Mouse (Mus musculus): ENCODE measurements around the gene Oosp2. TPM values are rescaled to one million over a fixed set of nuclear protein-coding genes. Genes with fewer than 3 reads are reported as not detected.

Oosp2 gene
- polyA plus RNA-seq, 1 experiment from 2014 or later = not detected

GRCm38 (mm10) chr19:11614805-11615204, 45.6 kb downstream of the Oosp2 start:
- Histone ChIP-seq H3K27me3 (replicated peaks; ENCODE audit: control insufficient read depth, insufficient read depth, low read length) (no peaks in the 10 kb centered on the region), H3K27ac (replicated peaks; ENCODE audit: low read depth, low read length) (no peak overlapping the region), H3K4me3 (ENCODE audit: low read depth, low read length) (no peak overlapping the region), H3K36me3 (ENCODE audit: control insufficient read depth, insufficient read depth, low read length) (no peaks in the 10 kb centered on the region), H3K4me1 (ENCODE audit: control insufficient read depth, insufficient read depth, low read length) (no peaks in the 10 kb centered on the region), H3K4me2 (ENCODE audit: low read depth, low read length) (no peak overlapping the region), H3K9me3 (ENCODE audit: control insufficient read depth, low read length) (no peaks in the 10 kb centered on the region), H3K9ac (ENCODE audit: low read depth, low read length) (no peak overlapping the region)
- 64% methylated on average over 2 of the region's 2 CpGs for WGBS
- DNase-seq (ENCODE audit: low spot score) (no peak), ATAC-seq (ENCODE audit: low read depth) (no peak)

- H3K27me3 ChIP-seq (replicated peaks; ENCODE audit: control insufficient read depth, insufficient read depth, low read length) = no peaks in the 10 kb centered on the region
- no peak for DNase-seq (ENCODE audit: low spot score)
- H3K4me3 ChIP-seq (ENCODE audit: low read depth, low read length) = no peak overlapping the region
- H3K9me3 ChIP-seq (ENCODE audit: control insufficient read depth, low read length) = no peaks in the 10 kb centered on the region
- 69% methylated on average over 8 of the region's 8 CpGs for WGBS
- H3K27ac ChIP-seq (replicated peaks; ENCODE audit: low read depth, low read length) = no peak overlapping the region
- no peaks in the 10 kb centered on the region for H3K36me3 ChIP-seq (ENCODE audit: control insufficient read depth, insufficient read depth, low read length)
- no peaks in the 10 kb centered on the region for H3K4me1 ChIP-seq (ENCODE audit: control insufficient read depth, insufficient read depth, low read length)
- ATAC-seq (ENCODE audit: low read depth) = no peak
- no peak overlapping the region for H3K9ac ChIP-seq (ENCODE audit: low read depth, low read length)
- no peak overlapping the region for H3K4me2 ChIP-seq (ENCODE audit: low read depth, low read length)
Observed at GRCm38 (mm10) chr19:11613776-11614443, 46.4 kb downstream of the Oosp2 start.

GRCm38 (mm10) chr19:11613084-11613483, 47.3 kb downstream of the Oosp2 start:
- Histone ChIP-seq H3K4me1 (ENCODE audit: control insufficient read depth, insufficient read depth, low read length) (no peaks in the 10 kb centered on the region), H3K36me3 (ENCODE audit: control insufficient read depth, insufficient read depth, low read length) (no peaks in the 10 kb centered on the region), H3K27me3 (replicated peaks; ENCODE audit: control insufficient read depth, insufficient read depth, low read length) (no peaks in the 10 kb centered on the region), H3K27ac (replicated peaks; ENCODE audit: low read depth, low read length) (no peak overlapping the region), H3K4me3 (ENCODE audit: low read depth, low read length) (no peak overlapping the region), H3K9me3 (ENCODE audit: control insufficient read depth, low read length) (no peaks in the 10 kb centered on the region), H3K9ac (ENCODE audit: low read depth, low read length) (no peak overlapping the region), H3K4me2 (ENCODE audit: low read depth, low read length) (no peak overlapping the region)
- DNase-seq (ENCODE audit: low spot score) = no peak
- ATAC-seq (ENCODE audit: low read depth) = no peak
- 89% methylated on average over 1 of the region's 1 CpGs for WGBS

DNA sequence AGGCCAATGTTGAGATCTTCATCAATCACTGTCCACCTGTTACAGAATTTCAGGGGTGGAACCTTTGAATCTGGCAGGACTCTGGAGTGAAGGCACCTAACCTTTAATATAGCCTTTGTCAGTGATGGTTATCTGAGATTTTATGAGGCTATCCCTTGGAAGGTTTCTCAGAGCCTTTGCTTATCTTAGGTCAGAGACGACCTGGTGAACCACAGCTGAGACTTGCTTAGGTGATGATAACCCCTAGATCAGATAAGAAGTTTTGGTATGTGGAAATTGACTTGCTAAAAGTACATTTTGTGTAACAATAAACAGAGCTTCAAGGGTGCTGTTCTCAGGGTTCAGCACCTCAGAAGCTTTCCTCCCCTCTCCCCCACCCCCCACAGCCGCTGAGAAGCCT, 48.1 kb downstream of the Oosp2 start:
- no peak overlapping the region for H3K4me2 ChIP-seq (ENCODE audit: low read depth, low read length)
- DNase-seq (ENCODE audit: low spot score) (no peak), ATAC-seq (ENCODE audit: low read depth) (no peak)
- H3K9ac ChIP-seq (ENCODE audit: low read depth, low read length) = no peak overlapping the region
- H3K4me1 ChIP-seq (ENCODE audit: control insufficient read depth, insufficient read depth, low read length) = no peaks in the 10 kb centered on the region
- H3K36me3 ChIP-seq (ENCODE audit: control insufficient read depth, insufficient read depth, low read length) = no peaks in the 10 kb centered on the region
- H3K27me3 ChIP-seq (replicated peaks; ENCODE audit: control insufficient read depth, insufficient read depth, low read length) = no peaks in the 10 kb centered on the region
- WGBS = 48% methylated on average over 2 of the region's 2 CpGs
- H3K27ac ChIP-seq (replicated peaks; ENCODE audit: low read depth, low read length) = no peak overlapping the region
- no peaks in the 10 kb centered on the region for H3K9me3 ChIP-seq (ENCODE audit: control insufficient read depth, low read length)
- no peak overlapping the region for H3K4me3 ChIP-seq (ENCODE audit: low read depth, low read length)

GRCm38 (mm10) chr19:11611541-11611945, 48.8 kb downstream of the Oosp2 start:
- Histone ChIP-seq H3K4me3 (ENCODE audit: low read depth, low read length) (no peak overlapping the region), H3K4me2 (ENCODE audit: low read depth, low read length) (no peak overlapping the region), H3K36me3 (ENCODE audit: control insufficient read depth, insufficient read depth, low read length) (no peaks in the 10 kb centered on the region), H3K9me3 (ENCODE audit: control insufficient read depth, low read length) (no peaks in the 10 kb centered on the region), H3K27ac (replicated peaks; ENCODE audit: low read depth, low read length) (no peak overlapping the region), H3K4me1 (ENCODE audit: control insufficient read depth, insufficient read depth, low read length) (no peaks in the 10 kb centered on the region), H3K9ac (ENCODE audit: low read depth, low read length) (no peak overlapping the region), H3K27me3 (replicated peaks; ENCODE audit: control insufficient read depth, insufficient read depth, low read length) (no peaks in the 10 kb centered on the region)
- ATAC-seq (ENCODE audit: low read depth) (no peak), DNase-seq (ENCODE audit: low spot score) (peak; percentile 77)
- 23% methylated on average over 6 of the region's 6 CpGs for WGBS

GRCm38 (mm10) chr19:11608172-11608571, 52.2 kb downstream of the Oosp2 start:
- 33% methylated on average over 1 of the region's 1 CpGs for WGBS
- Histone ChIP-seq H3K9me3 (ENCODE audit: control insufficient read depth, low read length) (no peaks in the 10 kb centered on the region), H3K27me3 (replicated peaks; ENCODE audit: control insufficient read depth, insufficient read depth, low read length) (no peaks in the 10 kb centered on the region), H3K36me3 (ENCODE audit: control insufficient read depth, insufficient read depth, low read length) (no peaks in the 10 kb centered on the region), H3K27ac (replicated peaks; ENCODE audit: low read depth, low read length) (no peak overlapping the region), H3K4me1 (ENCODE audit: control insufficient read depth, insufficient read depth, low read length) (no peaks in the 10 kb centered on the region), H3K9ac (ENCODE audit: low read depth, low read length) (no peak overlapping the region), H3K4me3 (ENCODE audit: low read depth, low read length) (no peak overlapping the region), H3K4me2 (ENCODE audit: low read depth, low read length) (no peak overlapping the region)
- ATAC-seq (ENCODE audit: low read depth) = no peak
- peak; percentile 21 for DNase-seq (ENCODE audit: low spot score)

DNA sequence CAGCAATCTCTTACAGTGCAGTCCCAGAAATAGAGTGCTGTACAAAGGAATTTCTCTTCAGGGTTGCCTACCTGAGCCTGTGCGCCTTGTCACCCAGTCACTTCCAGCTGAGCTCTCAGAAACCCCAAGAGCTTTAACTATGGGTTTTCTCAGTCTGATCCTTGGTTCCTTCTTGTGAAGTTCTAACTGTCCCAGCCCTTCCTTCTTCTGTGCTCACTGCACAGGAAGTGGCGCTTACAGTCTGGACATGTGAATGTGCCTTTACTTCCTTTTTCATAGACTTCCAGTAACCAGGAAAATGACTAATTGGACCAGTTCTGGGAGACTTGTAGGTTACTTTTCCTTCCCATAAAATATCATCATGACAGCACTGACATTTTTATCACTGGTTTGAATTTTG, 55.8 kb downstream of the Oosp2 start, which contains the start of gene Ms4a6d:
Ms4a6d (minus strand) TSS at position 247 of the 400 bp plus-strand sequence.
- Histone ChIP-seq H3K36me3 (ENCODE audit: control insufficient read depth, insufficient read depth, low read length) (no peaks in the 10 kb centered on the region), H3K4me3 (ENCODE audit: low read depth, low read length) (no peak within 1 kb of the TSS), H3K4me2 (ENCODE audit: low read depth, low read length) (no peak within 1 kb of the TSS), H3K27ac (replicated peaks; ENCODE audit: low read depth, low read length) (no peak within 1 kb of the TSS), H3K27me3 (replicated peaks; ENCODE audit: control insufficient read depth, insufficient read depth, low read length) (no peaks in the 10 kb centered on the region), H3K9me3 (ENCODE audit: control insufficient read depth, low read length) (no peaks in the 10 kb centered on the region), H3K9ac (ENCODE audit: low read depth, low read length) (no peak within 1 kb of the TSS), H3K4me1 (ENCODE audit: control insufficient read depth, insufficient read depth, low read length) (no peaks in the 10 kb centered on the region)
- no peak for DNase-seq (ENCODE audit: low spot score)
- WGBS = 90% methylated on average over 2 of the region's 2 CpGs
- ATAC-seq (ENCODE audit: low read depth) = no peak

DNA sequence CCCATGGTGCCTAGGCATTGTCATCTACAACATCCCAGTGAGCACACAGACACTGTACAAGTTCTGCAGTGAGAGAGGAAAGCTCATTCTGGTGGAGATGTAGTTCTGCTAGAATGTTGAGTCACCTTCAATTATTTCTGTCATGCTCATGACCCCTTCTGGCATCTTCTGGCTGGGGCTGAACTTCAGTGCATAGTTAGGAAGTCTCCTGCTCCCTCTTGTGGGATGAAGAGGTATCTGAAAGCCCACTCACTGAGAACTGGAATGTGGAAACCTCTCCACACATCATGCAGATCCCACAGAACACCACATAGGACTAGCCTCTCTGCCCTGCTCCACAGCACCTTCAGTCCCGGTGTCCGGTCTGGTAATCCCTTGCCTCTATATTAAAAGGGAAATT, 58.3 kb downstream of the Oosp2 start:
- no peaks in the 10 kb centered on the region for H3K36me3 ChIP-seq (ENCODE audit: control insufficient read depth, insufficient read depth, low read length)
- H3K9me3 ChIP-seq (ENCODE audit: control insufficient read depth, low read length) = no peaks in the 10 kb centered on the region
- 86% methylated on average over 2 of the region's 2 CpGs for WGBS
- H3K9ac ChIP-seq (ENCODE audit: low read depth, low read length) = no peak overlapping the region
- H3K4me2 ChIP-seq (ENCODE audit: low read depth, low read length) = no peak overlapping the region
- H3K27me3 ChIP-seq (replicated peaks; ENCODE audit: control insufficient read depth, insufficient read depth, low read length) = no peaks in the 10 kb centered on the region
- DNase-seq (ENCODE audit: low spot score) = peak; percentile 41
- no peak overlapping the region for H3K4me3 ChIP-seq (ENCODE audit: low read depth, low read length)
- no peaks in the 10 kb centered on the region for H3K4me1 ChIP-seq (ENCODE audit: control insufficient read depth, insufficient read depth, low read length)
- no peak overlapping the region for H3K27ac ChIP-seq (replicated peaks; ENCODE audit: low read depth, low read length)
- no peak for ATAC-seq (ENCODE audit: low read depth)

- 88% methylated on average over 3 of the region's 3 CpGs for WGBS
- no peaks in the 10 kb centered on the region for H3K9me3 ChIP-seq (ENCODE audit: control insufficient read depth, low read length)
- H3K4me2 ChIP-seq (ENCODE audit: low read depth, low read length) = no peak overlapping the region
- ATAC-seq (ENCODE audit: low read depth) (no peak), DNase-seq (ENCODE audit: low spot score) (no peak)
- H3K4me3 ChIP-seq (ENCODE audit: low read depth, low read length) = no peak overlapping the region
- H3K27me3 ChIP-seq (replicated peaks; ENCODE audit: control insufficient read depth, insufficient read depth, low read length) = no peaks in the 10 kb centered on the region
- no peak overlapping the region for H3K9ac ChIP-seq (ENCODE audit: low read depth, low read length)
- no peaks in the 10 kb centered on the region for H3K4me1 ChIP-seq (ENCODE audit: control insufficient read depth, insufficient read depth, low read length)
- no peaks in the 10 kb centered on the region for H3K36me3 ChIP-seq (ENCODE audit: control insufficient read depth, insufficient read depth, low read length)
- H3K27ac ChIP-seq (replicated peaks; ENCODE audit: low read depth, low read length) = no peak overlapping the region
Observed at GRCm38 (mm10) chr19:11601349-11601748, 59.0 kb downstream of the Oosp2 start.
